In the genomic region with DNA sequence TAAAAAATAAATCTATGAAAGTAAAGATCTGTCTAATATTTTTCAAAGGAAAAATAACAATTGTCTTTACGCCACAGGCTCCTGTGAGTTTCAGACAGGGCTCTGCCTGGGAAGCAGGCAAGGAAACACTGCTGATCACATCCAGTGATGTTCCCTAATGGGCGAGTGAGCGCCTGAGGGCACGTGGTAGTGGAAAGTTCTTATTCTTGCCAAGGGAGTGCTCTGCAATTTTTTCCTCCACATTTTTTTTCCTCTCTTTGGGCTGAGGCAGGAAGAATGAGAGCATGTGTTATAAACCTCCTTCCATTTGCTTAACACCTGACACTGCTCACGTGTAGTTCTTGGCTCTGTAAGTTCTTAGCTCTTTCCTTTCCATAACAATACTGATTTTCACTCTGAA, we compare ENCODE assay signal across 15 mouse cellular contexts. TPM values are rescaled to one million over a fixed set of nuclear protein-coding genes. Genes with fewer than 3 reads are reported as not detected.
A peak's percentile ranks its signal among the peaks of the same experiment; 100 is the strongest.
DNase-seq lines count a peak whose midpoint lies in the region; ATAC-seq and TF ChIP-seq lines count a peak whose summit lies in the region.
"Had no signal": no experiment of that assay in that cellular context is flagged by ENCODE, and none has a peak within 500 bp of the region (broad histone marks: within the 10 kb centered on the region; RNA-seq: fewer than 3 reads in every experiment).

No protein-coding gene starts in this region.

- no peaks in the 10 kb centered on the region for H3K9me3 ChIP-seq in heart, embryonic 11.5 days (replicated peaks; ENCODE audit: control insufficient read depth, low read length)
- H3K9me3 ChIP-seq in heart, embryonic 13.5 days = no peaks in the 10 kb centered on the region
- no peaks in the 10 kb centered on the region for H3K9me3 ChIP-seq in lung, postnatal 0 days (ENCODE audit: low read length)
- H3K9me3 ChIP-seq in hindbrain, embryonic 16.5 days (ENCODE audit: control insufficient read depth, low read length) = no peaks in the 10 kb centered on the region
- H3K9me3 ChIP-seq: forebrain, embryonic 12.5 days; intestine, embryonic 15.5 days had no signal

- no peaks in the 10 kb centered on the region; the same call in 1 of the 2 replicates for H3K79me2 ChIP-seq in heart, adult 2 months (replicated peaks; ENCODE audit: control insufficient read depth, insufficient read depth, low read length)

- H3K27me3 ChIP-seq in heart, adult 2 months (ENCODE audit: control insufficient read depth, insufficient read depth, low read length) = no peaks in the 10 kb centered on the region
- H3K27me3 ChIP-seq in heart, embryonic 11.5 days (ENCODE audit: control insufficient read depth, insufficient read depth, low read length) = no peaks in the 10 kb centered on the region
- H3K27me3 ChIP-seq in heart, embryonic 13.5 days (replicated peaks) = no peaks in the 10 kb centered on the region
- no peaks in the 10 kb centered on the region for H3K27me3 ChIP-seq in lung, postnatal 0 days (replicated peaks; ENCODE audit: insufficient read depth, low read length)
- H3K27me3 ChIP-seq in hindbrain, embryonic 16.5 days (replicated peaks; ENCODE audit: control insufficient read depth, insufficient read depth, low read length) = no peaks in the 10 kb centered on the region
- H3K27me3 ChIP-seq: CH12.LX; forebrain, embryonic 12.5 days; intestine, embryonic 15.5 days had no signal

- peak; percentile 85; the same call in 1 of the 2 replicates for TF ChIP-seq EP300 in heart, adult 2 months (IDR thresholded peaks at IDR 0.05; ENCODE audit: insufficient read depth, low read depth, low read length)
- TF ChIP-seq EP300 in lung, postnatal 0 days (IDR thresholded peaks at IDR 0.05) = no peak

- H3K9ac ChIP-seq in heart, adult 2 months (ENCODE audit: low read depth, low read length) = no peak overlapping the region
- no peak overlapping the region for H3K9ac ChIP-seq in heart, embryonic 11.5 days (ENCODE audit: low read depth, low read length)
- H3K9ac ChIP-seq in heart, embryonic 13.5 days = no peak overlapping the region
- no peak overlapping the region for H3K9ac ChIP-seq in lung, postnatal 0 days (replicated peaks; ENCODE audit: low read depth)
- no peak overlapping the region for H3K9ac ChIP-seq in hindbrain, embryonic 16.5 days (ENCODE audit: low read depth, low read length)
- H3K9ac ChIP-seq: forebrain, embryonic 12.5 days; intestine, embryonic 15.5 days had no signal

- peak; percentile 49 to 63 for DNase-seq in heart, adult 2 months
- peak; percentile 63 for DNase-seq in adrenal gland, postnatal 10 days
- peak; percentile 14 for DNase-seq in lung, postnatal 0 days (ENCODE audit: low spot score)
- no peak for DNase-seq in right cerebral cortex, postnatal 14 days
- no peak for DNase-seq in cerebellum, postnatal 25 days
- DNase-seq: embryo, embryonic 11 days; layer of hippocampus, postnatal 36 days; liver; thymus, postnatal 14 days had no signal

- H3K4me2 ChIP-seq in heart, embryonic 11.5 days = no peak overlapping the region
- H3K4me2 ChIP-seq in heart, embryonic 13.5 days = no peak overlapping the region
- H3K4me2 ChIP-seq in lung, postnatal 0 days (replicated peaks; ENCODE audit: low read depth, low read length) = no peak overlapping the region
- no peak overlapping the region for H3K4me2 ChIP-seq in hindbrain, embryonic 16.5 days (ENCODE audit: low read length)
- H3K4me2 ChIP-seq: forebrain, embryonic 12.5 days; intestine, embryonic 15.5 days had no signal

- peak; percentile 51 for TF ChIP-seq POLR2A in heart, adult 2 months (IDR thresholded peaks at IDR 0.05; ENCODE audit: insufficient read depth, low read depth, low read length)

- TF ChIP-seq CTCF in heart, adult 2 months (IDR thresholded peaks at IDR 0.05) = no peak
- no peak for TF ChIP-seq CTCF in lung, postnatal 0 days (IDR thresholded peaks at IDR 0.05)

- H3K36me3 ChIP-seq in heart, adult 2 months (ENCODE audit: control insufficient read depth, insufficient read depth, low read length) = peaks cover 75% of the 10 kb centered on the region
- H3K36me3 ChIP-seq in heart, embryonic 11.5 days (ENCODE audit: control insufficient read depth, insufficient read depth, low read length) = peaks cover 36% of the 10 kb centered on the region
- H3K36me3 ChIP-seq in heart, embryonic 13.5 days = peaks cover 94% of the 10 kb centered on the region
- H3K36me3 ChIP-seq in lung, postnatal 0 days (ENCODE audit: insufficient read depth, low read length) = peaks cover 20% of the 10 kb centered on the region
- peaks cover 27% of the 10 kb centered on the region for H3K36me3 ChIP-seq in hindbrain, embryonic 16.5 days (ENCODE audit: control insufficient read depth, insufficient read depth, low read length)

- no peak for ATAC-seq in heart, embryonic 11.5 days (replicated peaks; ENCODE audit: insufficient number of reproducible peaks, low FRiP score, low TSS enrichment)
- no peak for ATAC-seq in heart, embryonic 13.5 days (ENCODE audit: extremely low read depth, insufficient number of reproducible peaks, low FRiP score, low TSS enrichment)
- no peak for ATAC-seq in lung, postnatal 0 days
- no peak for ATAC-seq in hindbrain, embryonic 16.5 days
- ATAC-seq: intestine, embryonic 15.5 days had no signal

- peaks cover 7% of the 10 kb centered on the region for H3K4me1 ChIP-seq in heart, adult 2 months (ENCODE audit: control insufficient read depth, insufficient read depth, low read length)
- peaks cover 4% of the 10 kb centered on the region; the same call in 1 of the 2 replicates for H3K4me1 ChIP-seq in heart, embryonic 11.5 days (ENCODE audit: control insufficient read depth, insufficient read depth, low read length)
- peaks cover 22% of the 10 kb centered on the region for H3K4me1 ChIP-seq in heart, embryonic 13.5 days
- H3K4me1 ChIP-seq in lung, postnatal 0 days (ENCODE audit: insufficient read depth, low read depth, low read length) = no peaks in the 10 kb centered on the region
- no peaks in the 10 kb centered on the region for H3K4me1 ChIP-seq in hindbrain, embryonic 16.5 days (ENCODE audit: control insufficient read depth, insufficient read depth, low read depth, low read length)
- H3K4me1 ChIP-seq: forebrain, embryonic 12.5 days; intestine, embryonic 15.5 days had no signal

- intact Hi-C loops in heart, adult 2 months (cut with DNase I) = no loop called here

- WGBS in heart, adult 2 months = 10% methylated on average over 5 of the region's 5 CpGs
- WGBS in heart, embryonic 11.5 days (ENCODE audit: insufficient replicate concordance) = 73% methylated on average over 5 of the region's 5 CpGs
- 77% methylated on average over 5 of the region's 5 CpGs for WGBS in heart, embryonic 13.5 days
- 76% methylated on average over 5 of the region's 5 CpGs for WGBS in lung, postnatal 0 days
- WGBS in hindbrain, embryonic 16.5 days = 84% methylated on average over 5 of the region's 5 CpGs

- H3K27ac ChIP-seq in heart, adult 2 months = peak overlapping the region; percentile 64
- H3K27ac ChIP-seq in heart, embryonic 11.5 days (ENCODE audit: low read depth, low read length) = no peak overlapping the region
- peak overlapping the region; percentile 48; the same call in 1 of the 2 replicates for H3K27ac ChIP-seq in heart, embryonic 13.5 days (replicated peaks)
- H3K27ac ChIP-seq in lung, postnatal 0 days (ENCODE audit: low read length) = no peak overlapping the region
- H3K27ac ChIP-seq in hindbrain, embryonic 16.5 days (ENCODE audit: low read depth, low read length) = no peak overlapping the region
- H3K27ac ChIP-seq: forebrain, embryonic 12.5 days; intestine, embryonic 15.5 days had no signal

- no peak overlapping the region for H3K4me3 ChIP-seq in heart, adult 2 months
- no peak overlapping the region for H3K4me3 ChIP-seq in heart, embryonic 11.5 days (ENCODE audit: low read depth, low read length)
- no peak overlapping the region for H3K4me3 ChIP-seq in heart, embryonic 13.5 days
- no peak overlapping the region for H3K4me3 ChIP-seq in lung, postnatal 0 days (ENCODE audit: low read depth, low read length)
- no peak overlapping the region for H3K4me3 ChIP-seq in hindbrain, embryonic 16.5 days (ENCODE audit: low read length)
- H3K4me3 ChIP-seq: forebrain, embryonic 12.5 days; intestine, embryonic 15.5 days had no signal

RNA-seq across cellular contexts. Expression of a gene that starts 20.2 kb away (rescaled TPM):
- total RNA-seq in heart, adult 2 months (2021) = over 10,000 TPM; 11,796 to 13,259 TPM
- polyA plus RNA-seq in heart, adult 2 months (2012; rRNA removed) = 3,546 and 6,285 TPM in 2 replicates
- polyA plus RNA-seq in heart, embryonic 11.5 days (2014; fragmentation: Nextera tagmentation; extraction: Ambion mirVana) = 255 and 272 TPM in 2 replicates
- 100 to 1,000 TPM; 202 to 226 TPM for total RNA-seq in adrenal gland, postnatal 10 days (2021)
- polyA plus RNA-seq in heart, embryonic 13.5 days (2015; fragmentation: Nextera tagmentation; extraction: Ambion mirVana) = 221 and 227 TPM in 2 replicates
- polyA plus RNA-seq in lung, postnatal 0 days (2015; fragmentation: Nextera tagmentation; extraction: Ambion mirVana) = 27.4 and 32.4 TPM in 2 replicates
- polyA plus RNA-seq in hindbrain, embryonic 16.5 days (2015; fragmentation: Nextera tagmentation; extraction: Ambion mirVana) = 47.2 and 50.2 TPM in 2 replicates

Comparison
In these comparisons a context has a peak if more than half of its experiments do, and no peak if none do; other contexts are left out.
1. H3K27ac ChIP-seq: peak in heart, adult 2 months (single experiment) and heart, embryonic 13.5 days (single experiment); none in heart, embryonic 11.5 days (single experiment), lung, postnatal 0 days (single experiment) and hindbrain, embryonic 16.5 days (single experiment).
2. RNA of a gene that starts 20.2 kb away (polyA plus RNA-seq): 3,546 to 6,285 TPM in heart, adult 2 months; 255 to 272 TPM in heart, embryonic 11.5 days, 221 to 227 TPM in heart, embryonic 13.5 days, 47.2 to 50.2 TPM in hindbrain, embryonic 16.5 days and 27.4 to 32.4 TPM in lung, postnatal 0 days; every median in the first group is over 10 times any median in the second.
3. DNase-seq: peak in heart, adult 2 months (2 of 2), adrenal gland, postnatal 10 days (single experiment) and lung, postnatal 0 days (single experiment); none in right cerebral cortex, postnatal 14 days (single experiment) and cerebellum, postnatal 25 days (0 of 2).